Mouse (Mus musculus): Measurements from ENCODE around the gene Fam178b.

DNA sequence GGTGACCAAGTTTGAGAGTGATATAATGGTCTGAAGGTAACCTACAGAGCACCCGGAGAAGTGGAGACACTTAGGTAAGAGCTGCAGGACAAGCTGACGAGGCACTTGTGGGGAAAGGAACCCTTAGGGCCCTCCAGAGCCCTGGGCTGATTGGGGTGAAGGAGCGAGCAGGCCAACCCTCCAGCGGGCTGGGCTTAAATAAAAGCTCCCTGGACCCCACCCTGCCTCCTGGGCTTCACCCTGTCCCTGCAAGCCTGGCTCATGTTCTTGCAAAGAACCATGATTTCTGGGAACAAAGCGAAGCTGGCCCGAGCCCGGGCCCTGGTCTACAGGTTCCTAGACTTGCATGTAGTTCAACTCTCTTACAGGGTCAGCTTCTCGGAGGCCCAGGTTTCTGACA lies 109.5 kb downstream of the Fam178b start:
- TF ChIP-seq POLR2A (IDR thresholded peaks at IDR 0.05; ENCODE audit: borderline replicate concordance, extremely low read depth, insufficient read depth, insufficient read length, poor library complexity, severe bottlenecking), result no peak
- TF ChIP-seq CTCF (IDR thresholded peaks at IDR 0.05; ENCODE audit: borderline replicate concordance, extremely low read depth, insufficient read depth, insufficient read length), result no peak

Data from brain, embryonic 14.5 days (tissue).